Mouse (Mus musculus): ENCODE results near the gene Gpank1. TPM values are rescaled to one million over a fixed set of nuclear protein-coding genes. Genes with fewer than 3 reads are reported as not detected.
A peak's percentile ranks its signal among the peaks of the same experiment; 100 is the strongest.

Gene Gpank1
- polyA plus RNA-seq, 1 experiment from 2014 or later: 19.4 TPM

DNA sequence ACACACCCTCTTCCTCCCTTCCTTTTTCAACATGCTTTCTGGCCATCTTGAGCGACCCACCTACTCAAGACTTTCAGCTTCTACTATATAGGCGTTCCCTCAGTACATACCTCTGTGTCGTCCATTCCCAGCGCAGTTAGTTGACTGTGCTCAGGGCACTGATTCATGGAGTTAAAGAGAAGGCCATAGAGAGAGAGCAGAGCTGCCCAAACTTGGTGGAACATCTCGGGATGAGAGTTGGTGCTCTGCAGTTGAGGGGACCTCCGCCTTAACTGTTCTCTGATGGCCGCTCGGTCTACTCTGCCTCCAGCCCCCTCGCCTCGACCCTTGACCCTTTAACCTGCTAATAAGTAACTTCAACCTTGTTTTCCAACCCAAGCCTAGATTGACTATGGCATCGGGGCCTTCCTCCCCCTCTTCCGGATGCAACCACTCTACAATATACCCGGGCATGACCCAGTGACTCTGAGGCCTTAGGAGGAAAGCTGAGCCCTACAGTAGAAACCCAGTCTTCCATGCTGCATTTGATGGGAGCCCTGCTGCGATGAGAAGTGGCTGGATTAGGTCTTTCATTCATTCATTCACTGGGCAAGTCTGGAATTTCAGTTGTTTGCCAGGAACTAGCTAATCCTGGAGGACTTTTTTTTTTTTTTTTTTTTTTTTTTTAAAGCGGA is 10.4 kb downstream of the Gpank1 start, which contains the start of gene Apom:
Gene Apom, minus strand, starts transcription at position 551 of the 674 bp plus-strand sequence.
- Histone ChIP-seq H3K9ac (ENCODE audit: low read depth, low read length) (no peak within 1 kb of the TSS), H3K9me3 (ENCODE audit: control insufficient read depth, low read length) (no peaks in the 10 kb centered on the region), H3K36me3 (ENCODE audit: control insufficient read depth, insufficient read depth, low read length) (peaks cover 8% of the 10 kb centered on the region; the same call in 1 of the 2 replicates), H3K4me2 (replicated peaks; ENCODE audit: low read depth, low read length) (no peak within 1 kb of the TSS), H3K4me1 (ENCODE audit: control insufficient read depth, insufficient read depth, low read length) (peaks cover 25% of the 10 kb centered on the region; the same call in 1 of the 2 replicates), H3K4me3 (ENCODE audit: low read length) (no peak within 1 kb of the TSS), H3K27ac (ENCODE audit: low read depth, low read length) (peak within 1 kb of the TSS; percentile 51; the same call in 1 of the 2 replicates), H3K27me3 (ENCODE audit: control insufficient read depth, insufficient read depth, low read length) (no peaks in the 10 kb centered on the region)
- 61% methylated on average over 15 of the region's 15 CpGs for WGBS
- no peak for ATAC-seq (ENCODE audit: low FRiP score, low TSS enrichment)

DNA sequence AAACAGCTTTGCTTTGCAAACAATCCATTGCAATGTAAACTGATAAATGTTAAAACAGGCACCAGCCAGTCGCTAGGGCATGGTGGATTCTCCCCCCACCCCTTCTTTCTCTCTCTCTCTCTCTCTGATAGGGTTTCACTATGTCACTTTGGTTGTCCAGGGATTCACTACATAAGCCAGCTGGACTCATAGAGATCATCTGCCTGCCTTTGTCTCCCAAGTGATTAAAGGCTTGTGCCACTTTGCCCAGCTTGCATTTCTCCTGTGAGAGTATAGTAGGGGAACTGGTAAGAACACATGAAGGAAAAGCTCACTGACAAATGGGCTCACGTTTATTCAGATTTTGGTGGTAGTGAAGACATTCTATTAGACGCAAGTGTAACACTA is 10.9 kb downstream of the Gpank1 start:
- H3K27me3 ChIP-seq (ENCODE audit: control insufficient read depth, insufficient read depth, low read length): no peaks in the 10 kb centered on the region
- H3K4me3 ChIP-seq (ENCODE audit: low read length): no peak overlapping the region
- peaks cover 8% of the 10 kb centered on the region; the same call in 1 of the 2 replicates for H3K36me3 ChIP-seq (ENCODE audit: control insufficient read depth, insufficient read depth, low read length)
- 46% methylated on average over 3 of the region's 3 CpGs for WGBS
- no peak for ATAC-seq (ENCODE audit: low FRiP score, low TSS enrichment)
- H3K9me3 ChIP-seq (ENCODE audit: control insufficient read depth, low read length): no peaks in the 10 kb centered on the region
- peaks cover 22% of the 10 kb centered on the region; the same call in 1 of the 2 replicates for H3K4me1 ChIP-seq (ENCODE audit: control insufficient read depth, insufficient read depth, low read length)
- H3K27ac ChIP-seq (ENCODE audit: low read depth, low read length): peak overlapping the region; percentile 24; the same call in 1 of the 2 replicates
- no peak overlapping the region for H3K4me2 ChIP-seq (replicated peaks; ENCODE audit: low read depth, low read length)
- no peak overlapping the region for H3K9ac ChIP-seq (ENCODE audit: low read depth, low read length)

GRCm38 (mm10) chr17:35133517-35133916 is 12.3 kb downstream of the Gpank1 start:
- H3K27me3 ChIP-seq (ENCODE audit: control insufficient read depth, insufficient read depth, low read length): no peaks in the 10 kb centered on the region
- H3K4me3 ChIP-seq (ENCODE audit: low read length): no peak overlapping the region
- no peaks in the 10 kb centered on the region for H3K9me3 ChIP-seq (ENCODE audit: control insufficient read depth, low read length)
- H3K4me1 ChIP-seq (ENCODE audit: control insufficient read depth, insufficient read depth, low read length): peaks cover 14% of the 10 kb centered on the region; the same call in 1 of the 2 replicates
- H3K4me2 ChIP-seq (replicated peaks; ENCODE audit: low read depth, low read length): no peak overlapping the region
- ATAC-seq (ENCODE audit: low FRiP score, low TSS enrichment): no peak
- WGBS: 95% methylated on average over 7 of the region's 7 CpGs
- peaks cover 9% of the 10 kb centered on the region for H3K36me3 ChIP-seq (ENCODE audit: control insufficient read depth, insufficient read depth, low read length)
- no peak overlapping the region for H3K9ac ChIP-seq (ENCODE audit: low read depth, low read length)
- H3K27ac ChIP-seq (ENCODE audit: low read depth, low read length): no peak overlapping the region

- ATAC-seq (ENCODE audit: low FRiP score, low TSS enrichment): peak; percentile 92
These were observed 13.7 kb downstream of the Gpank1 start, which contains the start of gene Bag6 for GRCm38 (mm10) chr17:35134801-35135590. Bag6 (plus strand) TSS chr17:35135178.

GRCm38 (mm10) chr17:35135591-35136320 is 14.5 kb downstream of the Gpank1 start:
- peaks cover 12% of the 10 kb centered on the region; the same call in 1 of the 2 replicates for H3K4me1 ChIP-seq (ENCODE audit: control insufficient read depth, insufficient read depth, low read length)
- no peaks in the 10 kb centered on the region for H3K27me3 ChIP-seq (ENCODE audit: control insufficient read depth, insufficient read depth, low read length)
- peaks cover 27% of the 10 kb centered on the region for H3K36me3 ChIP-seq (ENCODE audit: control insufficient read depth, insufficient read depth, low read length)
- H3K27ac ChIP-seq (ENCODE audit: low read depth, low read length): peak overlapping the region; percentile 93
- ATAC-seq (ENCODE audit: low FRiP score, low TSS enrichment): peak; percentile 47
- WGBS: under 1% methylated on average over 43 of the region's 43 CpGs
- peak overlapping the region; percentile 69 for H3K4me2 ChIP-seq (replicated peaks; ENCODE audit: low read depth, low read length)
- H3K9ac ChIP-seq (ENCODE audit: low read depth, low read length): peak overlapping the region; percentile 83
- H3K9me3 ChIP-seq (ENCODE audit: control insufficient read depth, low read length): no peaks in the 10 kb centered on the region
- H3K4me3 ChIP-seq (ENCODE audit: low read length): peak overlapping the region; percentile 74

More at GRCm38 (mm10) chr17:35134801-35135590, 13.7 kb downstream of the Gpank1 start, which contains the start of gene Bag6:
- H3K4me3 ChIP-seq (ENCODE audit: low read length): peak within 1 kb of the TSS; percentile 74
- H3K36me3 ChIP-seq (ENCODE audit: control insufficient read depth, insufficient read depth, low read length): peaks cover 23% of the 10 kb centered on the region
- H3K9ac ChIP-seq (ENCODE audit: low read depth, low read length): peak within 1 kb of the TSS; percentile 83
- H3K27ac ChIP-seq (ENCODE audit: low read depth, low read length): peak within 1 kb of the TSS; percentile 93
- peaks cover 12% of the 10 kb centered on the region; the same call in 1 of the 2 replicates for H3K4me1 ChIP-seq (ENCODE audit: control insufficient read depth, insufficient read depth, low read length)
- H3K27me3 ChIP-seq (ENCODE audit: control insufficient read depth, insufficient read depth, low read length): no peaks in the 10 kb centered on the region
- WGBS: under 1% methylated on average over 66 of the region's 66 CpGs
- peak within 1 kb of the TSS; percentile 69 for H3K4me2 ChIP-seq (replicated peaks; ENCODE audit: low read depth, low read length)
- H3K9me3 ChIP-seq (ENCODE audit: control insufficient read depth, low read length): no peaks in the 10 kb centered on the region

- H3K4me1 ChIP-seq (ENCODE audit: control insufficient read depth, insufficient read depth, low read length): peaks cover 8% of the 10 kb centered on the region; the same call in 1 of the 2 replicates
- ATAC-seq (ENCODE audit: low FRiP score, low TSS enrichment): no peak
- 87% methylated on average over 3 of the region's 3 CpGs for WGBS
- H3K9ac ChIP-seq (ENCODE audit: low read depth, low read length): no peak overlapping the region
- no peaks in the 10 kb centered on the region for H3K9me3 ChIP-seq (ENCODE audit: control insufficient read depth, low read length)
- H3K4me3 ChIP-seq (ENCODE audit: low read length): no peak overlapping the region
- peaks cover 63% of the 10 kb centered on the region for H3K36me3 ChIP-seq (ENCODE audit: control insufficient read depth, insufficient read depth, low read length)
- no peaks in the 10 kb centered on the region for H3K27me3 ChIP-seq (ENCODE audit: control insufficient read depth, insufficient read depth, low read length)
- H3K27ac ChIP-seq (ENCODE audit: low read depth, low read length): no peak overlapping the region
- no peak overlapping the region for H3K4me2 ChIP-seq (replicated peaks; ENCODE audit: low read depth, low read length)
These were observed 18.0 kb downstream of the Gpank1 start for GRCm38 (mm10) chr17:35139269-35139668.

- Histone ChIP-seq H3K27ac (ENCODE audit: low read depth, low read length) (no peak overlapping the region), H3K36me3 (ENCODE audit: control insufficient read depth, insufficient read depth, low read length) (peaks cover 75% of the 10 kb centered on the region), H3K4me3 (ENCODE audit: low read length) (no peak overlapping the region), H3K9me3 (ENCODE audit: control insufficient read depth, low read length) (no peaks in the 10 kb centered on the region), H3K4me1 (ENCODE audit: control insufficient read depth, insufficient read depth, low read length) (peaks cover 8% of the 10 kb centered on the region; the same call in 1 of the 2 replicates), H3K27me3 (ENCODE audit: control insufficient read depth, insufficient read depth, low read length) (no peaks in the 10 kb centered on the region), H3K9ac (ENCODE audit: low read depth, low read length) (no peak overlapping the region), H3K4me2 (replicated peaks; ENCODE audit: low read depth, low read length) (no peak overlapping the region)
- WGBS: 84% methylated on average over 16 of the region's 16 CpGs
- ATAC-seq (ENCODE audit: low FRiP score, low TSS enrichment): no peak
These were observed 19.3 kb downstream of the Gpank1 start for GRCm38 (mm10) chr17:35140490-35140996.

- Histone ChIP-seq H3K4me3 (ENCODE audit: low read length) (no peak overlapping the region), H3K27me3 (ENCODE audit: control insufficient read depth, insufficient read depth, low read length) (no peaks in the 10 kb centered on the region), H3K4me1 (ENCODE audit: control insufficient read depth, insufficient read depth, low read length) (no peaks in the 10 kb centered on the region), H3K27ac (ENCODE audit: low read depth, low read length) (no peak overlapping the region), H3K4me2 (replicated peaks; ENCODE audit: low read depth, low read length) (no peak overlapping the region), H3K36me3 (ENCODE audit: control insufficient read depth, insufficient read depth, low read length) (peaks cover 90% of the 10 kb centered on the region), H3K9me3 (ENCODE audit: control insufficient read depth, low read length) (no peaks in the 10 kb centered on the region), H3K9ac (ENCODE audit: low read depth, low read length) (no peak overlapping the region)
- WGBS: 88% methylated on average over 6 of the region's 6 CpGs
- no peak for ATAC-seq (ENCODE audit: low FRiP score, low TSS enrichment)
These were observed 20.7 kb downstream of the Gpank1 start for GRCm38 (mm10) chr17:35141971-35142370.

All from kidney, embryonic 14.5 days (tissue).